Mouse (Mus musculus) liver, embryonic 16.5 days (tissue): ENCODE data around the gene Sv2a. TPM values are rescaled to one million over a fixed set of nuclear protein-coding genes. Genes with fewer than 3 reads are reported as not detected.

Experiments
- ATAC-seq: fragments of 200-750 bp; cut with Nextera tagmentation; 2 replicates; pipeline ENCODE4 v1.8.0; 2017; ENCODE audit warnings: low read depth, mild to moderate bottlenecking, moderate number of reproducible peaks, moderate library complexity
- H3K27ac ChIP-seq: fragments of 300-500 bp; sonication (generic); 2 replicates; pipeline ENCODE4 v1.5.1; 2014; ENCODE audit warnings: mild to moderate bottlenecking, low read length
- H3K27me3 ChIP-seq: fragments of 300-500 bp; sonication (generic); 2 replicates; pipeline ENCODE4 v1.6.1; 2014; ENCODE audit warnings: low read depth, low read length, mixed read lengths; ENCODE audit not compliant: control insufficient read depth, insufficient read depth
- H3K36me3 ChIP-seq: fragments of 300-500 bp; sonication (generic); 2 replicates; pipeline ENCODE4 v1.6.1; 2014; ENCODE audit warnings: mild to moderate bottlenecking; ENCODE audit not compliant: control insufficient read depth, insufficient read depth
- H3K4me1 ChIP-seq: fragments of 300-500 bp; sonication (generic); 2 replicates; pipeline ENCODE4 v1.6.1; 2014; ENCODE audit warnings: low read depth, low read length, mixed read lengths; ENCODE audit not compliant: control insufficient read depth
- H3K4me2 ChIP-seq: fragments of 300-500 bp; sonication (generic); 2 replicates; pipeline ENCODE4 v1.6.1; 2014; ENCODE audit warnings: low read depth, low read length, mixed read lengths
- H3K4me3 ChIP-seq: fragments of 300-500 bp; sonication (generic); 2 replicates; pipeline ENCODE4 v1.5.1; 2014; ENCODE audit warnings: low read depth, mild to moderate bottlenecking, low read length
- H3K9ac ChIP-seq: fragments of 300-500 bp; sonication (generic); 2 replicates; pipeline ENCODE4 v1.6.1; 2014; ENCODE audit warnings: low read depth, low read length
- H3K9me3 ChIP-seq: fragments of 300-500 bp; sonication (generic); replicated peaks from 2 replicates; pipeline ENCODE4 v1.6.1; 2016; ENCODE audit warnings: low read length; ENCODE audit not compliant: control insufficient read depth
- WGBS: fragments of 180-500 bp; shearing (Covaris S2); extraction: QIAGEN DNeasy Blood & Tissue Kit; methylation state at CpG from one replicate; pipeline ENCODE4 v1.1.7; 2014; ENCODE audit not compliant: insufficient replicate concordance; 5-methylcytosine and 5-hydroxymethylcytosine counted together
- polyA plus RNA-seq: library from polyadenylated mRNA; unstranded; fragments of >200 nt; fragmentation: Nextera tagmentation; extraction: Ambion mirVana; gene quantifications from 2 replicates; pipeline ENCODE4 v1.2.1, GENCODE M21; 2015

The Sv2a gene
- polyA plus RNA-seq, 1 experiment from 2014 or later = 0.13 TPM

DNA sequence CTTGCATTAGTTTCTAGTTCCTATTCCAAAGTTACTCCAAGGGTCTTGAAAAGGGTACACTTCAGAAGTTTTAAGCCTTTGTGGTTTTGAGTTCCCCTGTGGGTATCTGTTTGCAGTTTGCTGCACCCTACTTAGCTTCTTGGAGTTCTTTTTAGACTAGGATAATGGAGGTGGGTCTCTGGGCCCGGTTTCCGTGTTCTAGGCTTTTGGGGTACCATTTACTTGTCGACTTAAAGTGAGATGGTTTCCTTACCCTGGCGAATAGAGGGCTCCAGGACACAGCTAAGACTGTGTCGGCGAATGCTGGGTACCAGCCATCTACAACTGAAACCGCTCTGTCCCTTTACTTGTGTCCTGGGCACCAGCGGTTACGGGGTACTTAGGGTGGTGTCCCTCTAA is 40.7 kb downstream of the Sv2a start:
- peaks cover 36% of the 10 kb centered on the region for H3K4me1 ChIP-seq
- H3K27me3 ChIP-seq = no peaks in the 10 kb centered on the region
- WGBS = 14% methylated on average over 9 of the region's 9 CpGs

DNA sequence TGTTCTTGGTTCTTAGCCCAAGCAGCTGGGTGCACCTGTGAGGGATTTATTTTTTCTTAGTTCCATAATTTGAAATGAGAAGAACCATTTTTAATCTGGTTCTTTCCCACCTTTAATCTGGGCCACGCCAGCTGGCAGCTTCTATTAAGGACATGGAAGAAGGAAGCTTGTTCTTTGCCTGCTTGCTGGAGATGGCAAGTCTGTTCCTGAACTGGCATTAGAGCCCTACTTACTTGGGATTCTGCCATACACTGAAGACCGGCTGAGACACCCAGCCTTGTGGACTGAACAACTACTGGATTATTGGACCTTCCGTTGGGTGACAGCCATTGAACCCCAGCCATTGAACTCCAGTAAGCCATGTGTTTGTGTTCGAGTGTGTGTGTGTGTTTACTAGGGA is 41.8 kb downstream of the Sv2a start:
- Histone ChIP-seq H3K36me3 (no peaks in the 10 kb centered on the region), H3K9me3 (no peaks in the 10 kb centered on the region), H3K27ac (peak overlapping the region; percentile 49), H3K4me1 (peaks cover 36% of the 10 kb centered on the region), H3K9ac (peak overlapping the region; percentile 83), H3K27me3 (no peaks in the 10 kb centered on the region), H3K4me3 (peak overlapping the region; percentile 68), H3K4me2 (peak overlapping the region; percentile 81)
- ATAC-seq = no peak
- WGBS = 78% methylated on average over 4 of the region's 4 CpGs

More for the DNA sequence above, 40.7 kb downstream of the Sv2a start:
- Histone ChIP-seq H3K27ac (peak overlapping the region; percentile 99), H3K9ac (peak overlapping the region; percentile 83), H3K4me2 (peak overlapping the region; percentile 81), H3K4me3 (peak overlapping the region; percentile 68), H3K9me3 (no peaks in the 10 kb centered on the region), H3K36me3 (no peaks in the 10 kb centered on the region)
- no peak for ATAC-seq

DNA sequence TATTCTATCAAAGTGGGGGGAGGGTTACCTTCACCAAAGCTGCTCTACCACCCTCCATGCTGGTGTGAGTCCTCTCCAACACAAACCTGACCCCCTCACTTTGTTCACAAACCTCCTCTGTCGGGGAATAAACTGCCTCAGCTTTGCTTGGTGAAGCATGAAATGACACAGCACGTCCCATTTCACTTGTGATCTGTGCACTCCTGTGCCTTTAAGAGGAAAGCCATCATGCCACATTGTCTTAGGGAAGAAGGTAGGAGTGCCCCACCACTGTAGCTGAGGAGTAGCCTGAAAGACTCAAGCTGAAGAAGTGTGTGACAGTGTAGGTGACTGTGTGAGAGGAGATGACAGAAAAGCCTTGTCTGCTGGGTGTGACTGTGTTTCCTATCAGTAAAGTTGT is 44.5 kb downstream of the Sv2a start:
- H3K27me3 ChIP-seq = no peaks in the 10 kb centered on the region
- peak overlapping the region; percentile 27; the same call in 1 of the 2 replicates for H3K27ac ChIP-seq
- peak overlapping the region; percentile 55 for H3K9ac ChIP-seq
- ATAC-seq = no peak
- peak overlapping the region; percentile 46 for H3K4me2 ChIP-seq
- no peaks in the 10 kb centered on the region for H3K9me3 ChIP-seq
- H3K4me1 ChIP-seq = peaks cover 30% of the 10 kb centered on the region
- WGBS = 48% methylated on average over 2 of the region's 2 CpGs
- no peaks in the 10 kb centered on the region for H3K36me3 ChIP-seq
- peak overlapping the region; percentile 28 for H3K4me3 ChIP-seq

GRCm38 (mm10) chr3:96226695-96227648 is 46.0 kb downstream of the Sv2a start:
- WGBS = 60% methylated on average over 8 of the region's 8 CpGs
- no peak overlapping the region for H3K4me2 ChIP-seq

DNA sequence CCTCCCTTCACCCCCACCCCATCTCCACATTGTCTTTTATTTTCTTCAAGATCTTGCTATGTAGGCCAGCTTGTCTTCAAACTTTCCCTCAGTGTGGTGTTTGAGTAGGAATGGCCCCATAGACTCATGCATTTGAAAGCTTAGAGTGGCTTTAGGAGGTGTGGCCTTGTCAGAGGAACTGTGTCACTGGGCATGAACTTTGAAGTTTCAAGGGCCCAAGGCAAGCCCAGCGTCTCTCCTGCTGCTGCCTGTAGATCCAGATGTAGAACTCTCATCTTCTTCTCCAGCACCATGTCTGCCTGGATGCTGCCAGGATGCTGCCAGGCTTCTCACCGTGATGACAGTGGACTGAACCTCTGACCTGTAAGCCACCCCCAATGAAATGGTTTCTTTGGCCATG is 47.9 kb downstream of the Sv2a start:
- H3K4me1 ChIP-seq = peaks cover 19% of the 10 kb centered on the region
- no peak for ATAC-seq
- no peaks in the 10 kb centered on the region for H3K27me3 ChIP-seq
- no peak overlapping the region for H3K9ac ChIP-seq
- no peaks in the 10 kb centered on the region for H3K9me3 ChIP-seq
- WGBS = 62% methylated on average over 2 of the region's 2 CpGs
- H3K27ac ChIP-seq = no peak overlapping the region
- H3K36me3 ChIP-seq = no peaks in the 10 kb centered on the region
- no peak overlapping the region for H3K4me3 ChIP-seq
- no peak overlapping the region for H3K4me2 ChIP-seq

More at GRCm38 (mm10) chr3:96226695-96227648, 46.0 kb downstream of the Sv2a start:
- peaks cover 28% of the 10 kb centered on the region for H3K4me1 ChIP-seq
- H3K27me3 ChIP-seq = no peaks in the 10 kb centered on the region
- no peak overlapping the region for H3K27ac ChIP-seq
- ATAC-seq = peak; percentile 25; the same call in 1 of the 2 replicates
- H3K36me3 ChIP-seq = no peaks in the 10 kb centered on the region
- H3K9me3 ChIP-seq = no peaks in the 10 kb centered on the region
- H3K9ac ChIP-seq = no peak overlapping the region
- no peak overlapping the region for H3K4me3 ChIP-seq

- 32% methylated on average over 2 of the region's 2 CpGs for WGBS
- Histone ChIP-seq H3K4me2 (no peak overlapping the region), H3K36me3 (no peaks in the 10 kb centered on the region), H3K9me3 (no peaks in the 10 kb centered on the region), H3K4me1 (peaks cover 6% of the 10 kb centered on the region), H3K27ac (no peak overlapping the region), H3K4me3 (no peak overlapping the region), H3K27me3 (no peaks in the 10 kb centered on the region), H3K9ac (no peak overlapping the region)
- ATAC-seq = no peak
Observed at GRCm38 (mm10) chr3:96230404-96230803, 49.5 kb downstream of the Sv2a start.

- H3K27me3 ChIP-seq = no peaks in the 10 kb centered on the region
- no peak overlapping the region for H3K4me3 ChIP-seq
- ATAC-seq = no peak
- H3K9ac ChIP-seq = peak overlapping the region; percentile 4; the same call in 1 of the 2 replicates
- no peaks in the 10 kb centered on the region for H3K9me3 ChIP-seq
- 55% methylated on average over 4 of the region's 4 CpGs for WGBS
- no peaks in the 10 kb centered on the region for H3K36me3 ChIP-seq
- no peak overlapping the region for H3K27ac ChIP-seq
- H3K4me2 ChIP-seq = no peak overlapping the region
- peaks cover 5% of the 10 kb centered on the region for H3K4me1 ChIP-seq
Observed at GRCm38 (mm10) chr3:96230910-96231757, 50.2 kb downstream of the Sv2a start.

- Histone ChIP-seq H3K9ac (no peak overlapping the region), H3K4me1 (peaks cover 10% of the 10 kb centered on the region), H3K36me3 (no peaks in the 10 kb centered on the region), H3K9me3 (no peaks in the 10 kb centered on the region), H3K27ac (no peak overlapping the region), H3K4me3 (no peak overlapping the region), H3K4me2 (no peak overlapping the region), H3K27me3 (no peaks in the 10 kb centered on the region)
- ATAC-seq = no peak
- WGBS = 56% methylated on average over 2 of the region's 2 CpGs
Observed at GRCm38 (mm10) chr3:96231758-96232120, 50.8 kb downstream of the Sv2a start.
